Mouse (Mus musculus) forebrain, embryonic 13.5 days (tissue): ENCODE data around the gene Cd320. TPM values are rescaled to one million over a fixed set of nuclear protein-coding genes. Genes with fewer than 3 reads are reported as not detected.
"Not testable (repeated sequence)": the region's sequence is repeated elsewhere in the genome, so short reads cannot be mapped to it uniquely, and the experiment has no call there.

Source experiments
- ATAC-seq: fragments of 200-750 bp; cut with Nextera tagmentation; 2 replicates; pipeline ENCODE4 v1.8.0; 2017
- H3K27ac ChIP-seq: fragments of 300-500 bp; sonication (generic); 2 replicates; pipeline ENCODE4 v1.5.1; 2015; ENCODE audit warnings: inconsistent platforms, mild to moderate bottlenecking, moderate library complexity
- H3K27me3 ChIP-seq: fragments of 300-500 bp; sonication (generic); 2 replicates; pipeline ENCODE4 v1.6.1; 2015; ENCODE audit warnings: mild to moderate bottlenecking, inconsistent platforms
- H3K36me3 ChIP-seq: fragments of 300-500 bp; sonication (generic); 2 replicates; pipeline ENCODE4 v1.6.1; 2015; ENCODE audit warnings: mild to moderate bottlenecking, inconsistent platforms; ENCODE audit not compliant: poor library complexity, severe bottlenecking
- H3K4me1 ChIP-seq: fragments of 300-500 bp; sonication (generic); 2 replicates; pipeline ENCODE4 v1.6.1; 2015; ENCODE audit warnings: inconsistent platforms
- H3K4me2 ChIP-seq: fragments of 300-500 bp; sonication (generic); 2 replicates; pipeline ENCODE4 v1.6.1; 2015; ENCODE audit warnings: inconsistent platforms, mild to moderate bottlenecking, moderate library complexity
- H3K4me3 ChIP-seq: fragments of 300-500 bp; sonication (generic); 2 replicates; pipeline ENCODE4 v1.5.1; 2015; ENCODE audit warnings: mild to moderate bottlenecking, inconsistent platforms
- H3K9ac ChIP-seq: fragments of 300-500 bp; sonication (generic); 2 replicates; pipeline ENCODE4 v1.6.1; 2015; ENCODE audit warnings: mild to moderate bottlenecking, inconsistent platforms
- H3K9me3 ChIP-seq: fragments of 300-500 bp; sonication (generic); replicated peaks from 2 replicates; pipeline ENCODE4 v1.6.1; 2016; ENCODE audit warnings: inconsistent platforms
- WGBS: fragments of 180-500 bp; shearing (Covaris S2); methylation state at CpG from one replicate; pipeline ENCODE4 v1.1.7; 2015; 5-methylcytosine and 5-hydroxymethylcytosine counted together
- polyA plus RNA-seq: library from polyadenylated mRNA; unstranded; fragments of >200 nt; fragmentation: Nextera tagmentation; extraction: Ambion mirVana; gene quantifications from 2 replicates; pipeline ENCODE4 v1.2.1, GENCODE M21; 2015

Gene Cd320
- polyA plus RNA-seq, 1 experiment from 2014 or later, result 60.1 TPM

DNA sequence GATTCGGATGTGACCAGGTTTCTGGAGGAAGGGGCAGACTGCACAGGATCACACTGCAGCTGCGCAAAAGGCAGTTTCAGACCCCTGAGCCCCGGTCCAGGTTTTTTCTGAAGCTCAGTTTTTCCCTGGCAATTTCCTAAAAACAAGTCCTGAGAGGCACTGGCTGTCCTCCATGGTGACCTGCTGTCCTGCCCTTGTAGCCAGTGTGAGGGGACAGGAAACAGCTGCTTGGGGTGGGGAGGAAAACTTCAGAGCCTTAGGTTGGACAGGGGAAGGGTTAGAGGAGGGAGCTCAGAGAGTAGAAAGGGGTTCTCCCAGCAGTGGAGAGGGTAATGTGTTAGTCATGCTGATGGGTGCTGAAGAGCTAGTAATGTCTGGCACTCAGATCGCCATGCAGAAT lies 29.9 kb upstream of the Cd320 start:
- no peaks in the 10 kb centered on the region for H3K9me3 ChIP-seq
- H3K9ac ChIP-seq, result no peak overlapping the region
- 0 out of 2 replicates have a peak overlapping the region, but pooled peaks have one; percentile 2 for H3K4me2 ChIP-seq
- H3K4me3 ChIP-seq, result no peak overlapping the region
- H3K27ac ChIP-seq, result no peak overlapping the region
- no peaks in the 10 kb centered on the region for H3K36me3 ChIP-seq
- ATAC-seq, result no peak
- WGBS, result 73% methylated on average over 4 of the region's 4 CpGs
- H3K4me1 ChIP-seq, result peaks cover 21% of the 10 kb centered on the region
- H3K27me3 ChIP-seq, result peaks cover 21% of the 10 kb centered on the region

DNA sequence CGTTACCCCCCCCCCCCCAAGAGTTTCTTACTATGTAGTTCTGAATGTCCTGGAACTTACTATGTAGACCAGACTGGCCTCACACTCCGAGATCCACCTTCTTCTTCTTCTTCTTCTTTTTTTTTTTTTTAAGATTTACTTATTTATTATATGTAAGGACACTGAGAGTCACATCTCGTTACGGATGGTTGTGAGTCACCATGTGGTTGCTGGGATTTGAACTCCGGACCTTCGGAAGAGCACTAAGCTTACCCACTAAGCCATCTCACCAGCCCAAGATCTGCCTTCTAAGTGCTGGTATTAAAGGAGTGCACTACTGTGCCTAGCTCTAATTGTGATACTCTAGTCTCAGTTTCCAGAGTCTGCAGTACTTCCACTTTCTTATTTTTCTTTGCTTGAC lies 27.5 kb upstream of the Cd320 start:
- H3K36me3 ChIP-seq, result peaks cover 20% of the 10 kb centered on the region
- 94% methylated on average over 5 of the region's 6 CpGs for WGBS
- no peak overlapping the region for H3K9ac ChIP-seq
- ATAC-seq, result no peak
- no peak overlapping the region for H3K4me2 ChIP-seq
- H3K4me1 ChIP-seq, result peaks cover 28% of the 10 kb centered on the region
- H3K4me3 ChIP-seq, result no peak overlapping the region
- H3K27ac ChIP-seq, result no peak overlapping the region
- H3K27me3 ChIP-seq, result peaks cover 21% of the 10 kb centered on the region
- no peaks in the 10 kb centered on the region for H3K9me3 ChIP-seq

DNA sequence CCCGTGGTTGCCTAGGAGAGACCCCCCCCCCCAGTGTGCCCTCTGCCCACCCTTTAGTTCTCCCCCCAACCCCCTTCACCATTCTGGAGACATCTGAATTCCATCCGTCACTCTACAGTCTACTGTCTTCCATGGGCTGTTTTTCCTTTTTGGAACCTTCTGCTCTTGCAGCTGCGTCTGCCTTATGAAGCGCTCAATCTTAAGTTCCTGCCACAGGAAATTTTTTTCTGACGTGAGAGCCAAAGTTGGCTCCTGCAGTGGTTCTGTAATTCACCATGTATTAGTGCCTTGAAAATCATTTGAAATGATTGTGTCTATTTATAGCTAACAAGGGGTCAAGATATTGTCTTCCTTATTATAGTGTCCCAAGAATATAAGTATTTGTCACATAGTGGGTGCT lies 26.3 kb upstream of the Cd320 start:
- Histone ChIP-seq H3K36me3 (peaks cover 32% of the 10 kb centered on the region), H3K27ac (no peak overlapping the region), H3K9me3 (no peaks in the 10 kb centered on the region), H3K4me2 (peak overlapping the region; percentile 88), H3K4me1 (peaks cover 18% of the 10 kb centered on the region), H3K4me3 (peak overlapping the region; percentile 56), H3K27me3 (peaks cover 10% of the 10 kb centered on the region), H3K9ac (peak overlapping the region; percentile 82)
- ATAC-seq, result no peak
- WGBS, result 74% methylated on average over 5 of the region's 5 CpGs

DNA sequence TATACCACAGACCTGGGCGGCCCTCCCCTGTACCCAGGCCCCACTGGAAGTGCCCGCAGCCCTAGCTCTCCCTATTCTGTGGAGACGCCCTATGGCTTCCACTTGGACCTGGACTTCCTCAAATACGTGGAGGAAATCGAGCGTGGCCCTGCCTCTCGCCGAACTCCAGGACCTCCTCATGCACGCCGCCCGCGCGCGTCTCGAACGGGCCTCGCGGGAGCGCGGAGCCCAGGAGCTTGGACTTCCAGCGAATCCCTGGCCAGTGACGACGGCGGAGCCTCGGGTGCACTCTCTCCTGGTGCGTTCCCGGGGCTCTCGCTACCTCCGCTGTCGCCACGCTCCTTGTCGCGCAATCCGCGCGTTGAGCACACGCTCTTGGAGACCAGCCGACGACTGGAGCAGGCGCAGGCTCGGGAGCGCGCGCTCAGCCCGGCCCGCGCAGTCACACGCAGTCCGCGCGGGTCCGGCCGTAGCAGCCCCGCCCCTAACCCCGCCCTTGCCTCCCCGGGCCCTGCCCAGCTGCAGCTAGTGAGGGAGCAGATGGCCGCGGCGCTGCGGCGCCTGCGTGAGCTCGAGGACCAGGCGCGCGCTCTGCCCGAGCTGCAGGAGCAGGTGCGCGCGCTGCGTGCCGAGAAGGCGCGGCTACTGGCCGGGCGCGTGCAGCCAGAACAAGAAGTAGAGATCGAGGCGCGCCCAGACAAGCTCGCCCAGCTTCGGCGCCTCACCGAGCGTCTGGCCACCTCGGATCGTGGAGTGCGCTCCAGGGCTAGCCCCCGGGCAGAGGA lies 25.5 kb upstream of the Cd320 start:
- H3K9ac ChIP-seq, result peak overlapping the region; percentile 82
- peaks cover 26% of the 10 kb centered on the region for H3K4me1 ChIP-seq
- H3K4me3 ChIP-seq, result peak overlapping the region; percentile 56
- peak; percentile 98 for ATAC-seq
- WGBS, result 1% methylated on average over 84 of the region's 89 CpGs
- peak overlapping the region; percentile 88 for H3K4me2 ChIP-seq
- peaks cover 40% of the 10 kb centered on the region for H3K36me3 ChIP-seq
- H3K27me3 ChIP-seq, result peaks cover 8% of the 10 kb centered on the region
- H3K27ac ChIP-seq, result peak overlapping the region; percentile 84
- no peaks in the 10 kb centered on the region for H3K9me3 ChIP-seq

DNA sequence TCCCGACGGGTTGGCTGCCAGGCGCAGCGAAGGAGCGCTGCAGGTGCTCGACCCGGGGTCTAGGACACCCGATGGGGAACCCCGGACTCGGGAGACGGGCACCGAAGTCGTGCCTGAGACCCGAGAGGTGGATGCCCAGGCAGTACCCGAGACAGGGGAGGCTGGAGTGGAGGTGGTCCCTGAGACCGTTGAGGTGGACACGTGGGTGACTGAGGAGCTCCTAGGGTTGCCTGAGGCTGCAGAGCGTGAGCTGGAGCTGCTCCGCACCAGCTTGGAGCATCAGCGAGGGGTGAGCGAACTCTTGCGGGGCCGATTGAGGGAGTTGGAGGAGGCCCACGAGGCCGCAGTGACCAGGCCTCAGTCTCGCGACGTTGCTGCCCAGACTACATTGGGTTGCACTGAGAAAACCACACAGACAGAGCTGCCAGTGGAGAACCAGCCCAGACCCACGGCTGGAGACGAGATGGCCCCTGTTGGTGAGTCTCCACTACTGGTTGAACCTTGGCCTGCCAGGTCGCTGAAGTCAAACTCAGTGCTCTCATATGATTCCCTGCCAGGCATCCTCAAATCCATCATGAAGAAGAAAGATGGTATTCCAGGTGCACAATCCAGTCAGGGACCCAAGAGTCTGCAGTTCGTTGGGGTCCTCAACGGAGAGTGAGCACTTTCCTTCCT lies 24.8 kb upstream of the Cd320 start:
- peaks cover 47% of the 10 kb centered on the region for H3K36me3 ChIP-seq
- H3K9me3 ChIP-seq, result no peaks in the 10 kb centered on the region
- H3K4me1 ChIP-seq, result peaks cover 33% of the 10 kb centered on the region
- H3K4me2 ChIP-seq, result peak overlapping the region; percentile 88
- peak overlapping the region; percentile 84 for H3K27ac ChIP-seq
- H3K4me3 ChIP-seq, result peak overlapping the region; percentile 56
- peak; percentile 65 for ATAC-seq
- 18% methylated on average over 30 of the region's 33 CpGs for WGBS
- H3K9ac ChIP-seq, result peak overlapping the region; percentile 82
- peaks cover under 1% of the 10 kb centered on the region for H3K27me3 ChIP-seq

DNA sequence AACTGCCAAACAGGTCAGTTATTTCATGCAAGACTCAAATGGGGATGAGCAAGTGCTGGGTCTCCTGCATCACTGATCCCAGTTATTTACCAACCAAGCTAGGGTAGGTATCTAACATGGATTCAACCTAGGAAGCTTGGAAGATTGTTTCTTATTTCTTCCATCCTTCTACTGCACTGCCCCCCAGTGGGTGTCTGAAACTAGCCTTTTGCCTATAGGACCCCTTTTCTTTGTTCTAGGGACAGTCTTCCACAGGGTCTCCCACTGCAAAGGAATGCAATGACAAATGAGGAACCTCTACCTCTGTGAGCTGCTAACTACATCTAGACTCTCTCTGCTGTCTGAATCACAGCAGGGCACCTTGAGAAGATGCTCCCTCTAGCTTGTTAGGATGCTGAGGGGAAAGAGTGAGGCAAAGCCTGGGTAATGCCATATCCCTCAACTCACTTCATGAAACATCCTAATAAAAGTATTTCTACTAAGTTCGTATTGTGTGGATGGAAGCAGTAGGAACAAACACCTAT lies 20.4 kb upstream of the Cd320 start:
- no peak overlapping the region; the same call in 1 of the 2 replicates for H3K27ac ChIP-seq
- H3K4me3 ChIP-seq, result peak overlapping the region; percentile 85
- H3K4me2 ChIP-seq, result peak overlapping the region; percentile 95
- peaks cover 50% of the 10 kb centered on the region for H3K36me3 ChIP-seq
- no peaks in the 10 kb centered on the region for H3K27me3 ChIP-seq
- peak overlapping the region; percentile 2; the same call in 1 of the 2 replicates for H3K9ac ChIP-seq
- no peak for ATAC-seq
- 71% methylated on average over 1 of the region's 1 CpGs for WGBS
- H3K4me1 ChIP-seq, result peaks cover 52% of the 10 kb centered on the region
- no peaks in the 10 kb centered on the region for H3K9me3 ChIP-seq

DNA sequence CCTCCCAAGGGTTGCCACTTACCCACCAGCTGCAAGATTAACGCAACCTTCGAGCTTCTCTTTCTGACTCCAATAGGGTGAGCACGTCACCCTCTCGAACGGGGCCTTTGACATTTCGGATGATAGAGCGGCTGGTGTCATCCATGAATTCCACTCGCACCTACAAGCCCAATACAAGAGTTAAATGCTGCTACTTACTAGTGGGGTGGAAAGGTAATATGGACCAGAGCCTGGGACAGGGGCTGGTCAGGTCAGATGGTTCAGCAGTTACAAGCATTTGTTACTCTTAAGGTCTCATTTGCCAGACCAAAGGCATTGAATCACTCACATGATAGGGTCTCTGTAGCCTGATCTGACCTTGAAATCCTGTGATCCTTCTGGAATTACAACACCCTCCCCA lies 19.7 kb upstream of the Cd320 start:
- H3K27me3 ChIP-seq, H3K9me3 ChIP-seq, ATAC-seq: not testable (repeated sequence)
- peak overlapping the region; percentile 85 for H3K4me3 ChIP-seq
- 86% methylated on average over 8 of the region's 8 CpGs for WGBS
- H3K4me1 ChIP-seq, result peaks cover 48% of the 10 kb centered on the region
- H3K36me3 ChIP-seq, result peaks cover 50% of the 10 kb centered on the region
- peak overlapping the region; percentile 95 for H3K4me2 ChIP-seq
- 0 out of 2 replicates have a peak overlapping the region, but pooled peaks have one; percentile 6 for H3K27ac ChIP-seq
- peak overlapping the region; percentile 86 for H3K9ac ChIP-seq

DNA sequence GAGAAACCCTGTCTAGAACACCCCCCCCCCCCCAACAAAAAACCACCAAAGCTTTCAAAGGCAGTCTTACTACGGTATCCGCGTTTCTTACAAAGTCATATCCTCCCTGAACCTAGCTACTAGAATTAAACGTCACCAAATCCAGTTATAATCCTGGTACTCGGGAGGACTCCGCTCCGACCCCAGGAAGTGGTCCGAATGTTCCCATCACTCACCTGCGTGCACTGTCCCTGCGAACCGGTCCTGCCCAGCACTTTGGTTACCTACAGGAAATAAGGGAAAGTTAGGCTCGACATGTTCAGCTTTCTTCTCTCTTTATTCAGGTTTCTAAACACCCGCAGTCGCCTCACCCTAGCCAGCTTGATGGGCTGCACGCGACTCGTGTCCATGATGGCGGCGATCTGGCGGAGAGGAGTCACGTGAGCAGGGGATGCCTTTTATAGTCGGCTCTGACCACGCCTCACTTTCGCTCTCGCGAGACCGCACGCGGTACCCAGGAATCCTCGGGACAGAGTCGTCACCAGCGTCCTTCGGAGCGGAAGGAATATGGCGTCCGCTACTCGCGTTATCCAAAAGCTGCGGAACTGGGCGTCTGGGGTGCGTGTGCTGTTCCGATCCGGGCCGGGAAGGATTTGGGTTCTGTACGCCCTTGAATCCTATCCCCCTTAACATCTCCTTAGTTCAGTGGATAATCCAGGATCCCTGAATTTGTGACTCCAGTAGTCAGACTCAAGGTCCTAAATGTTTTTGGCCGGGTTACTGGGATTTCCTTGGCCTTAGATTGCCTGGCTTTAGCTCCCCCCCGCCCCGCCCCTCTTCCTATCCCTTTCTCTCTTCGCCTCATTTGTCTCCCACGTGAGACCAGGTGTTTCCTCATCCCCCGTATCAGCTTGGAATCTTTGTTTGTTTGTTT lies 18.6 kb upstream of the Cd320 start, which contains the start of the genes Rps28 and Ndufa7:
TSS of gene Rps28 (minus strand) at position 479 of the 913 bp plus-strand sequence.
TSS of gene Ndufa7 (plus strand) at position 489 of the 913 bp plus-strand sequence.
- Histone ChIP-seq H3K4me1 (peaks cover 45% of the 10 kb centered on the region), H3K36me3 (peaks cover 42% of the 10 kb centered on the region)

DNA sequence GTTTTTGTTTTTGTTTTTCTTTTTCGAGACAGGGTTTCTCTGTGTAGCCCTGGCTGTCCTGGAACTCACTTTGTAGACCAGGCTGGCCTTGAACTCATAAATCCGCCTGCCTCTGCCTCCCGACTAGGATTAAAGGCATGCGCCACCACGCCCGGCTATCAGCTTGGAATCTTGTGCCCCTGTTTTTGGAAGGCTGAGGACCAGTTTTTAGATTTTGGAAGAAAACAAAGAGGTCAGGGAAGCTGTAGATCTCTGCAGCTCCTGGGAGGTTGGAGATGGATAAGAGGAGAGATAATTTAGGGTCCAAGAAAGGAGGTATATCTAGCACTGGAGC lies 17.9 kb upstream of the Cd320 start:
- H3K27ac ChIP-seq, result peak overlapping the region; percentile 85; the same call in 1 of the 2 replicates
- H3K9ac ChIP-seq, result peak overlapping the region; percentile 85
- ATAC-seq, H3K27me3 ChIP-seq, H3K9me3 ChIP-seq: not testable (repeated sequence)
- peak overlapping the region; percentile 85 for H3K4me3 ChIP-seq
- 5% methylated on average over 6 of the region's 6 CpGs for WGBS
- peak overlapping the region; percentile 81 for H3K4me2 ChIP-seq
- H3K4me1 ChIP-seq, result peaks cover 45% of the 10 kb centered on the region
- H3K36me3 ChIP-seq, result peaks cover 42% of the 10 kb centered on the region

More for the DNA sequence above, 18.6 kb upstream of the Cd320 start, which contains the start of the genes Rps28 and Ndufa7:
- Histone ChIP-seq H3K27ac (peak within 1 kb of the TSS; percentile 85), H3K4me2 (peak within 1 kb of the TSS; percentile 95), H3K4me3 (peak within 1 kb of the TSS; percentile 85), H3K27me3 (no peaks in the 10 kb centered on the region), H3K9me3 (no peaks in the 10 kb centered on the region), H3K9ac (peak within 1 kb of the TSS; percentile 86)
- peak; percentile 95 for ATAC-seq
- WGBS, result under 1% methylated on average over 51 of the region's 51 CpGs

DNA sequence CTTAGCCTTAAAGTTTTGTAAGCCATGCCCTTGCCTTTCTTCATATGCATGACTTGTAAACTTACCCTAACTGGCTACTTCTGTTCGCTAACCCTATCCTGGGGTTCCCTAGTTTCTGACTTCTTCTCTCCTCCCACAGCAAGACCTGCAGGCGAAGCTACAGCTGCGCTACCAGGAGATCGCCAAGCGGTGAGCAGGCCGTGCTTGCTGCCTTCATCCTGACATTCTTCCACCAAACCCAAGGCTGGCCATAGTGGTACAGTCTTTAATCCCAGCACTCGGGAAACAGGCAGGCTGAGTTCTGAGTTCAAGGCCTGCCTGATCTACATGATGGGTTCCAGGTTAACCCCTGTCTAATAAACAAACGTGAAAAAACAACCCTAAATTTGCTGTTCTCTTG lies 17.4 kb upstream of the Cd320 start:
- Histone ChIP-seq H3K9ac (peak overlapping the region; percentile 85; the same call in 1 of the 2 replicates), H3K27me3 (no peaks in the 10 kb centered on the region), H3K27ac (no peak overlapping the region), H3K9me3 (no peaks in the 10 kb centered on the region), H3K4me1 (peaks cover 45% of the 10 kb centered on the region), H3K36me3 (peaks cover 42% of the 10 kb centered on the region), H3K4me3 (peak overlapping the region; percentile 85), H3K4me2 (peak overlapping the region; percentile 81)
- 84% methylated on average over 8 of the region's 8 CpGs for WGBS
- ATAC-seq, result no peak

DNA sequence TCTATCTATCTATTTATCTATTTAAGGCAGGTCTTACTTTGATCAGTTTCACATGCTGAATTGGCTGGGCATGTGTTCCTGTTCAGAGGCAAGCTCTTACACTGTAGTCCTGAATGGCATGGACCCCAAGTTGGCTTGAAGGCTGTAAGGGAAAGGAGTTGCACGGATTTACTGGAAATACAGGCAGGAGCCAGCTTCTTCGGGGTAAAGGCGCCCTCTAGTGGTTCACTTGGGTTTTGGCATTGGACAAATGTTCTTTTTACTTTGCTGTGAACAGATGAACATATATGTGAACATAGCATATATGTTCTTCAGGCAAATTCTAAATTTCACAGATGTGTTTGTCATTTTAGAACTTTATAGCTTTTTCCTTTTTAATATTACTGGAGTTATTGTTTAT lies 16.0 kb upstream of the Cd320 start:
- Histone ChIP-seq H3K4me3 (no peak overlapping the region), H3K4me1 (peaks cover 43% of the 10 kb centered on the region), H3K4me2 (no peak overlapping the region), H3K9me3 (no peaks in the 10 kb centered on the region), H3K9ac (no peak overlapping the region), H3K36me3 (peaks cover 41% of the 10 kb centered on the region), H3K27me3 (no peaks in the 10 kb centered on the region), H3K27ac (no peak overlapping the region)
- no peak for ATAC-seq
- 0% methylated on average over 3 of the region's 3 CpGs for WGBS
